Mouse (Mus musculus) myocyte (in vitro differentiated cells): ENCODE results near the gene Dennd1a. TPM values are rescaled to one million over a fixed set of nuclear protein-coding genes. Genes with fewer than 3 reads are reported as not detected.

ENCODE experiments used
- H3K27me3 ChIP-seq: one replicate; pipeline ENCODE4 v1.6.1; 2011; ENCODE audit not compliant: control insufficient read depth, insufficient read depth, insufficient read length
- H3K36me3 ChIP-seq: one replicate; pipeline ENCODE4 v1.6.1; 2011; ENCODE audit not compliant: control insufficient read depth, insufficient read depth
- H3K4me2 ChIP-seq: one replicate; pipeline ENCODE4 v1.6.1; 2011; ENCODE audit warnings: low read depth, control low read depth
- H3K4me3 ChIP-seq: one replicate; pipeline ENCODE4 v1.5.1; 2011; ENCODE audit warnings: mild to moderate bottlenecking, control low read depth, moderate library complexity
- H3K79me2 ChIP-seq: one replicate; pipeline ENCODE4 v1.6.1; 2011; ENCODE audit not compliant: control insufficient read depth, insufficient read depth
- H3ac ChIP-seq: one replicate; pipeline ENCODE4 v1.6.1; 2011; ENCODE audit not compliant: control insufficient read depth, insufficient read length
- CEBPB ChIP-seq: IDR thresholded peaks from 2 replicates; pipeline ENCODE4 v1.6.1; 2011; ENCODE audit warnings: mild to moderate bottlenecking, moderate library complexity; ENCODE audit not compliant: poor library complexity, insufficient read depth, severe bottlenecking
- E2F4 ChIP-seq: IDR thresholded peaks from one replicate; pipeline ENCODE4 v1.6.1; 2011; ENCODE audit warnings: mild to moderate bottlenecking, control low read depth, moderate library complexity; ENCODE audit not compliant: insufficient read depth
- MAX ChIP-seq: IDR thresholded peaks from one replicate; pipeline ENCODE4 v1.6.1; 2011; ENCODE audit warnings: low read depth, mild to moderate bottlenecking, control low read depth
- MYOD1 ChIP-seq, 3 experiments: IDR thresholded peaks; one replicate each; pipeline ENCODE4 v1.6.1; 2011; ENCODE audit warnings: control low read depth in 2 of 3, low read depth in 2 of 3, mild to moderate bottlenecking in 2 of 3, moderate library complexity in 1 of 3; ENCODE audit not compliant: insufficient read length in 2 of 3, control insufficient read depth in 1 of 3
- MYOG ChIP-seq, 3 experiments: IDR thresholded peaks; one replicate each; pipeline ENCODE4 v1.6.1; 2011; ENCODE audit warnings: control low read depth in 2 of 3, low read depth in 2 of 3, mild to moderate bottlenecking in 2 of 3; ENCODE audit not compliant: insufficient read length in 2 of 3, control insufficient read depth in 1 of 3, insufficient read depth in 1 of 3
- POLR2A ChIP-seq: IDR thresholded peaks from one replicate; pipeline ENCODE4 v1.6.1; 2011; ENCODE audit warnings: low read depth, mild to moderate bottlenecking, control low read depth, moderate library complexity; ENCODE audit not compliant: insufficient read length
- POLR2AphosphoS2 ChIP-seq: IDR thresholded peaks from one replicate; pipeline ENCODE4 v1.6.1; 2011; ENCODE audit warnings: low read depth, control low read depth; ENCODE audit not compliant: insufficient read length
- REST ChIP-seq: IDR thresholded peaks from one replicate; pipeline ENCODE4 v1.6.1; 2011; ENCODE audit warnings: mild to moderate bottlenecking, control low read depth, moderate library complexity; ENCODE audit not compliant: insufficient read depth, insufficient read length
- SRF ChIP-seq: IDR thresholded peaks from one replicate; pipeline ENCODE4 v1.6.1; 2011; ENCODE audit warnings: low read depth; ENCODE audit not compliant: control insufficient read depth, insufficient read length
- TCF12 ChIP-seq: IDR thresholded peaks from one replicate; pipeline ENCODE4 v1.6.1; 2011; ENCODE audit warnings: mild to moderate bottlenecking, control low read depth; ENCODE audit not compliant: poor library complexity, insufficient read depth, severe bottlenecking
- TCF3 ChIP-seq: IDR thresholded peaks from one replicate; pipeline ENCODE4 v1.6.1; 2011; ENCODE audit warnings: low read depth, control low read depth; ENCODE audit not compliant: insufficient read length
- USF1 ChIP-seq: IDR thresholded peaks from one replicate; pipeline ENCODE4 v1.6.1; 2011; ENCODE audit warnings: low read depth, mild to moderate bottlenecking, control low read depth, moderate library complexity
- polyA plus RNA-seq: library from polyadenylated mRNA; unstranded; fragments of >200 nt; fragmentation: generic; extraction: Trizol; gene quantifications from one replicate; pipeline ENCODE4 v1.2.1, GENCODE M21; 2012; ENCODE audit warnings: missing spikeins

Dennd1a gene
- polyA plus RNA-seq, 1 experiment = 11.3 TPM

DNA sequence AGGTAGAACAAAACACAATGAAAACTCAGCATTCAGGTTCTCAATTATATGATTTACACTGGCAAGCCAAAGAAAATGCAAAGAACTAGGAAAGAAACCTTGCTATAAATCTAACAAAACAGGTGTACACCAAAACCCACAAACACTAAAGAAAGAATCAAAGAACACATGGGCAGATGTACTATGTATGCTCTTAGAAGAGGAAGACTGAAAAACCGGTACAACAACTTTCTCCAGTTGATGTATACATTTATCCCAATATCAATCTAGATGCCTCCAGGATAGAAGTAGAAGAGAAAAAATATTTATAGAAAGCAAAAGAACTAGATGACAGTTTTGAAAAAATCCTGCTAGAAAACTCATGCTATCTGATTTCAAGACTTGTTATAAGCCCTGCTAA is 184.5 kb downstream of the Dennd1a start:
- Histone ChIP-seq H3K79me2 (no peaks in the 10 kb centered on the region), H3K27me3 (no peaks in the 10 kb centered on the region), H3K4me2 (no peak overlapping the region), H3K4me3 (no peak overlapping the region), H3ac (no peak overlapping the region), H3K36me3 (no peaks in the 10 kb centered on the region)
- TF ChIP-seq MYOG (IDR thresholded peaks at IDR 0.05; ENCODE audit: control insufficient read depth in 1 of 3, insufficient read depth in 1 of 3, insufficient read length in 2 of 3, low read depth in 2 of 3) = no peak
- no peak for TF ChIP-seq CEBPB
- TF ChIP-seq E2F4 = no peak
- no peak for TF ChIP-seq USF1
- TF ChIP-seq POLR2A = no peak
- TF ChIP-seq TCF3 = no peak
- no peak for TF ChIP-seq TCF12
- no peak for TF ChIP-seq MYOD1 (IDR thresholded peaks at IDR 0.05; ENCODE audit: control insufficient read depth in 1 of 3, insufficient read length in 2 of 3, low read depth in 2 of 3)
- TF ChIP-seq MAX = no peak
- no peak for TF ChIP-seq REST
- no peak for TF ChIP-seq SRF
- no peak for TF ChIP-seq POLR2AphosphoS2

DNA sequence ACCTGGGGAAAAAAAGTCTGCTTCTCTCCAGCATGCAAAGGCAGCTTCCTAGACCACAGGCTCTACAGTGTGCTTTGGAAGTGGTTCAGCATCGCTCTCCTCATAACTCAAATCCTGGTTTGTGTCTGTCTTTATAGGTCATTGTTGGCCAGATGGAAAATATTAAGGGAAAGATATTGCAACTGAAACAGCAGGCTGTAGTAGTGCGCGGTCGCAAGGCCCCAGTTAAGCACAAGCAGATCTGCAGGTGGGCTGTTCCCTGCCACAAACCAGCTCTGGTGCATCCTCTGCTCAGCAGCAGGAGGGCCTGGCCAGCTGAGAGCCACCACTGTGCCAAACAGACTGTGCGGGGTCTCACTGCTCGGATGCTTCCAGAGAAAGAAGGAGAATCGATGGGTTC is 186.9 kb downstream of the Dennd1a start:
- no peak for TF ChIP-seq E2F4
- no peak for TF ChIP-seq TCF12
- TF ChIP-seq USF1 = no peak
- no peak for TF ChIP-seq REST
- no peak for TF ChIP-seq POLR2AphosphoS2
- Histone ChIP-seq H3K4me2 (no peak overlapping the region), H3K27me3 (no peaks in the 10 kb centered on the region), H3K36me3 (no peaks in the 10 kb centered on the region), H3K4me3 (no peak overlapping the region), H3K79me2 (no peaks in the 10 kb centered on the region), H3ac (no peak overlapping the region)

DNA sequence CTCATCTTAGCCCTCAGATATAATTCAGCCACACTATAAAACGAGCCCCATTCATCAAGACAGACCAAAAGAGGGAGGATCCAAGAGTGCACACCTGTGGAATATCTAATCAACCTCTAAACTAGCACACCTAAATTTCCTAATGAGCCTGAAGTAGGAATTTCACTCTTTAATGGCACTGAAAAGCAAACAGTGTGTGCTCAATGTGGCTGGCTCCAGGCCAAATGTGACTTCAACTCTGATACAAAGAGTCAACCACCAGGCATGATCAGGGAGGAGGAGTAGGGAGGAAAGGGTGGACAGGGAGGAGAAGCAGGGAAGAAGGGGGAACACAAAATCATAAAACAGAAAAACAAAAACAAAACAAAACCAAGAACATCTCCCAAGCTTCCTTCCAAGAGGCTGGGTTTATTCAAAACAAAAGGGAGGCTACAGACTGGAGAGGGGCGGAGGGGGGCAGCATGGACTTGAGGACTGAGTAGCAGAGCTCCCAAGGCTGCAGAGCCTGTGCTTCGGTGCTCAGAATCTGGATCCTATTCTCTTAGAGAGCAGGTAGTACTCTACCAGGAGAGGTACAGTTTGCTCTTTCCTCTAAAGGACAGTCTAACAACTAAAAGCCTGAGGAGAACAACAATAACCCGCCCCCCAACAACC is 187.9 kb downstream of the Dennd1a start:
- Histone ChIP-seq H3K4me3 (no peak overlapping the region), H3K79me2 (no peaks in the 10 kb centered on the region), H3K36me3 (no peaks in the 10 kb centered on the region), H3K27me3 (no peaks in the 10 kb centered on the region), H3ac (no peak overlapping the region), H3K4me2 (no peak overlapping the region)
- no peak for TF ChIP-seq SRF
- no peak for TF ChIP-seq POLR2A
- no peak for TF ChIP-seq USF1
- no peak for TF ChIP-seq TCF3
- no peak for TF ChIP-seq MYOG (IDR thresholded peaks at IDR 0.05; ENCODE audit: control insufficient read depth in 1 of 3, insufficient read depth in 1 of 3, insufficient read length in 2 of 3, low read depth in 2 of 3)
- no peak for TF ChIP-seq TCF12

DNA sequence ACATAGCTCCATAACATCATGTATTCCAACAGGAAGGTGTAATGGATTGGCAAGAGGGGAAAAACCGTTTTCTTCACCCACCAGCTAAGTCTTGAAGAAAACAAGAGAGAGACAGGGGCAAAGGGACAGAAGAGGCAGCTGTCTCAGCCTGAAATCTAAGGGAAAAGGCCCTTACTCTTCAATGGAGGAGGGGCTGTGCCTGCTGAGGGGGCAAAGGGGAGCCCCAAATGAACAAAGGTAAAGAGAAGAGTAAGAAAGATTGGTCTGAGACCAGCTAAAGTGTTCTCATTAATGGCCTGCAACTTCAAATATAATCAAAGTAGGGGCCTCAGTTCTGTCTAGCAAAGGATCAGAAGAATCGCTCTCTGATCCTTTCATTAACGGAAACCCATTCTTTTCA is 189.7 kb downstream of the Dennd1a start:
- H3ac ChIP-seq = no peak overlapping the region
- no peaks in the 10 kb centered on the region for H3K27me3 ChIP-seq
- no peak overlapping the region for H3K4me2 ChIP-seq
- H3K4me3 ChIP-seq = no peak overlapping the region
- no peaks in the 10 kb centered on the region for H3K79me2 ChIP-seq
- TF ChIP-seq CEBPB (no peak), POLR2AphosphoS2 (no peak), SRF (no peak), USF1 (no peak), TCF12 (no peak), E2F4 (no peak), MAX (no peak), POLR2A (no peak), REST (no peak), MYOD1 (IDR thresholded peaks at IDR 0.05; ENCODE audit: control insufficient read depth in 1 of 3, insufficient read length in 2 of 3, low read depth in 2 of 3) (no peak), TCF3 (no peak), MYOG (IDR thresholded peaks at IDR 0.05; ENCODE audit: control insufficient read depth in 1 of 3, insufficient read depth in 1 of 3, insufficient read length in 2 of 3, low read depth in 2 of 3) (no peak)
- H3K36me3 ChIP-seq = no peaks in the 10 kb centered on the region

DNA sequence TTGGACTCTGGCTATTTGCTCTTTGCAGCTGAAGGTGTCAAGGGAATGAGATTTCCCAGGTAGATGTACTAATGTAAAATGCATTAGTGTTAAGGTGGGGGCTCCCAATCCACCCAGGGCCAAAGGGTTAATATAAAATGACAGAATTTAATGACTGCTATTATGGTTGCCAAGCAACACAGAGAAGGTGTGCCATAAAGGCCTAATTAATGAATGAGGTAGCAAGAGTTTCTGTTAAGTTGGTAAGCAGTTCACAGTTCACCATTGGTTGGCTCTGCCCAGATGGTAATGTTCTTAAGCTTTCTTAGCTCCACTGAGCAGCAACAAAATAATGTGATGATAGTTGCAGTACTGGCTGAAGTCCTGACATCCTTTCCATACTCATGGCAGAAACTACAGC is 190.9 kb downstream of the Dennd1a start:
- Histone ChIP-seq H3K79me2 (no peaks in the 10 kb centered on the region), H3K4me2 (no peak overlapping the region), H3ac (no peak overlapping the region), H3K4me3 (no peak overlapping the region), H3K27me3 (no peaks in the 10 kb centered on the region), H3K36me3 (no peaks in the 10 kb centered on the region)
- TF ChIP-seq TCF12 (no peak), USF1 (no peak), MAX (no peak), CEBPB (no peak), E2F4 (no peak), MYOG (IDR thresholded peaks at IDR 0.05; ENCODE audit: control insufficient read depth in 1 of 3, insufficient read depth in 1 of 3, insufficient read length in 2 of 3, low read depth in 2 of 3) (no peak), TCF3 (no peak), POLR2A (no peak), MYOD1 (IDR thresholded peaks at IDR 0.05; ENCODE audit: control insufficient read depth in 1 of 3, insufficient read length in 2 of 3, low read depth in 2 of 3) (no peak), REST (no peak), SRF (no peak), POLR2AphosphoS2 (no peak)
